Mouse (Mus musculus) cortical plate, adult 2 months (tissue): ENCODE measurements at regions not wholly inside any gene's neighbourhood (a gene's known extent, or its start where the extent isn't known, plus 50 kb on each side); places are given as distances from the start of the nearest gene placed in this dataset.

Source experiments
- H3K27ac ChIP-seq: fragments of 200-500 bp; 2 replicates; pipeline ENCODE4 v1.5.1; 2012; ENCODE audit warnings: low read length, control low read depth, inconsistent platforms; ENCODE audit not compliant: insufficient read depth
- H3K4me1 ChIP-seq: fragments of 200-500 bp; 2 replicates; pipeline ENCODE4 v1.6.1; 2011; ENCODE audit warnings: low read length; ENCODE audit not compliant: control insufficient read depth, insufficient read depth
- H3K4me3 ChIP-seq: fragments of 200-500 bp; 2 replicates; pipeline ENCODE4 v1.5.1; 2011; ENCODE audit warnings: mild to moderate bottlenecking, low read length, control low read depth; ENCODE audit not compliant: insufficient read depth
- CTCF ChIP-seq: fragments of 200-500 bp; IDR thresholded peaks from 2 replicates; pipeline ENCODE4 v1.5.1; 2011; ENCODE audit warnings: mild to moderate bottlenecking, control low read depth, low read length; ENCODE audit not compliant: insufficient read depth; ENCODE audit errors: extremely low read depth
- POLR2A ChIP-seq: fragments of 200-500 bp; IDR thresholded peaks from 2 replicates; pipeline ENCODE4 v1.6.1; 2011; ENCODE audit warnings: mild to moderate bottlenecking, low read length, control low read depth; ENCODE audit not compliant: insufficient read depth; ENCODE audit errors: extremely low read depth

- Histone ChIP-seq H3K4me3 (no peak overlapping the region), H3K4me1 (0 out of 2 replicates have a peak, but pooled peaks cover 2% of the 10 kb centered on the region), H3K27ac (no peak overlapping the region)
- TF ChIP-seq CTCF (no peak), POLR2A (no peak)
Observed at GRCm38 (mm10) chr19:26318977-26319376, 285.9 kb upstream of the Smarca2 start.

- TF ChIP-seq POLR2A (no peak), CTCF (no peak)
- H3K27ac ChIP-seq = no peak overlapping the region
- no peak overlapping the region for H3K4me3 ChIP-seq
- no peaks in the 10 kb centered on the region for H3K4me1 ChIP-seq
Observed at GRCm38 (mm10) chr19:26323682-26324081, 281.2 kb upstream of the Smarca2 start.

- no peak overlapping the region for H3K27ac ChIP-seq
- no peak for TF ChIP-seq POLR2A
- TF ChIP-seq CTCF = no peak
- no peak overlapping the region for H3K4me3 ChIP-seq
- no peaks in the 10 kb centered on the region for H3K4me1 ChIP-seq
Observed at GRCm38 (mm10) chr19:26339120-26339519, 265.7 kb upstream of the Smarca2 start.

GRCm38 (mm10) chr19:26340155-26340554, 264.7 kb upstream of the Smarca2 start:
- TF ChIP-seq CTCF = no peak
- TF ChIP-seq POLR2A = no peak
- Histone ChIP-seq H3K4me3 (no peak overlapping the region), H3K27ac (no peak overlapping the region), H3K4me1 (no peaks in the 10 kb centered on the region)

GRCm38 (mm10) chr19:26355054-26355453, 249.8 kb upstream of the Smarca2 start:
- H3K27ac ChIP-seq = no peak overlapping the region
- no peak overlapping the region for H3K4me3 ChIP-seq
- no peaks in the 10 kb centered on the region for H3K4me1 ChIP-seq
- TF ChIP-seq POLR2A = no peak

GRCm38 (mm10) chr19:26383961-26384381, 220.9 kb upstream of the Smarca2 start:
- H3K4me1 ChIP-seq = peaks cover 6% of the 10 kb centered on the region; the same call in 1 of the 2 replicates
- TF ChIP-seq CTCF (no peak), POLR2A (no peak)
- no peak overlapping the region for H3K27ac ChIP-seq
- no peak overlapping the region for H3K4me3 ChIP-seq

GRCm38 (mm10) chr19:26386075-26386474, 218.8 kb upstream of the Smarca2 start:
- Histone ChIP-seq H3K27ac (no peak overlapping the region), H3K4me1 (peaks cover 6% of the 10 kb centered on the region; the same call in 1 of the 2 replicates), H3K4me3 (no peak overlapping the region)
- no peak for TF ChIP-seq CTCF
- no peak for TF ChIP-seq POLR2A

GRCm38 (mm10) chr19:26412684-26413083, 192.2 kb upstream of the Smarca2 start:
- Histone ChIP-seq H3K4me1 (no peaks in the 10 kb centered on the region), H3K27ac (no peak overlapping the region), H3K4me3 (no peak overlapping the region)
- TF ChIP-seq CTCF (no peak), POLR2A (no peak)

GRCm38 (mm10) chr19:26414476-26415024, 190.3 kb upstream of the Smarca2 start:
- no peak overlapping the region for H3K4me3 ChIP-seq
- no peak overlapping the region for H3K27ac ChIP-seq
- no peaks in the 10 kb centered on the region for H3K4me1 ChIP-seq
- TF ChIP-seq POLR2A (no peak), CTCF (no peak)

GRCm38 (mm10) chr19:26419781-26420180, 185.1 kb upstream of the Smarca2 start:
- H3K4me1 ChIP-seq = no peaks in the 10 kb centered on the region
- no peak overlapping the region for H3K27ac ChIP-seq
- H3K4me3 ChIP-seq = no peak overlapping the region
- no peak for TF ChIP-seq POLR2A
- TF ChIP-seq CTCF = no peak

- Histone ChIP-seq H3K4me3 (no peak overlapping the region), H3K4me1 (no peaks in the 10 kb centered on the region), H3K27ac (no peak overlapping the region)
- no peak for TF ChIP-seq CTCF
- TF ChIP-seq POLR2A = no peak
Observed at GRCm38 (mm10) chr19:26439163-26439562, 165.7 kb upstream of the Smarca2 start.

GRCm38 (mm10) chr19:26445309-26445708, 159.5 kb upstream of the Smarca2 start:
- H3K4me3 ChIP-seq = no peak overlapping the region
- H3K27ac ChIP-seq = no peak overlapping the region
- no peaks in the 10 kb centered on the region for H3K4me1 ChIP-seq
- TF ChIP-seq CTCF (no peak), POLR2A (no peak)
